Mouse (Mus musculus) C2C12 (cell line): ENCODE measurements around the gene Haus4. TPM values are rescaled to one million over a fixed set of nuclear protein-coding genes. Genes with fewer than 3 reads are reported as not detected.

Source experiments
- H3K27me3 ChIP-seq: one replicate; pipeline ENCODE4 v1.6.1; 2011; ENCODE audit not compliant: control insufficient read depth, insufficient read depth, insufficient read length
- H3K36me3 ChIP-seq: one replicate; pipeline ENCODE4 v1.6.1; 2011; ENCODE audit not compliant: control insufficient read depth, insufficient read depth
- H3K4me3 ChIP-seq: one replicate; pipeline ENCODE4 v1.5.1; 2011; ENCODE audit warnings: mild to moderate bottlenecking, control low read depth; ENCODE audit not compliant: poor library complexity, insufficient read depth, severe bottlenecking
- H3K79me2 ChIP-seq: one replicate; pipeline ENCODE4 v1.6.1; 2011; ENCODE audit not compliant: control insufficient read depth, insufficient read depth
- H3K79me3 ChIP-seq: one replicate; pipeline ENCODE4 v1.6.1; 2011; ENCODE audit warnings: low read depth, control low read depth
- H3ac ChIP-seq: one replicate; pipeline ENCODE3; 2011; ENCODE audit warnings: low read depth; ENCODE audit not compliant: control insufficient read depth, insufficient read length
- CEBPB ChIP-seq: IDR thresholded peaks from one replicate; pipeline ENCODE4 v1.6.1; 2011; ENCODE audit warnings: low read depth, mild to moderate bottlenecking, control low read depth, moderate library complexity
- CTCF ChIP-seq: IDR thresholded peaks from one replicate; pipeline ENCODE4 v1.5.1; 2011; ENCODE audit not compliant: control insufficient read depth, insufficient read depth, insufficient read length
- FOSL1 ChIP-seq: IDR thresholded peaks from one replicate; pipeline ENCODE4 v1.8.0; 2011; ENCODE audit warnings: mild to moderate bottlenecking, low read length; ENCODE audit not compliant: poor library complexity, insufficient read depth, severe bottlenecking
- MAX ChIP-seq: IDR thresholded peaks from one replicate; pipeline ENCODE4 v1.6.1; 2011; ENCODE audit warnings: mild to moderate bottlenecking, control low read depth
- MYOD1 ChIP-seq: IDR thresholded peaks from one replicate; pipeline ENCODE4 v1.6.1; 2011; ENCODE audit warnings: low read depth; ENCODE audit not compliant: control insufficient read depth, insufficient read length
- MYOG ChIP-seq: IDR thresholded peaks from one replicate; pipeline ENCODE4 v1.6.1; 2011; ENCODE audit not compliant: control insufficient read depth, insufficient read length; ENCODE audit errors: extremely low read depth
- USF1 ChIP-seq: IDR thresholded peaks from one replicate; pipeline ENCODE4 v1.6.1; 2011; ENCODE audit warnings: low read depth, mild to moderate bottlenecking, control low read depth, moderate library complexity
- polyA plus RNA-seq: library from polyadenylated mRNA; unstranded; fragments of >200 nt; fragmentation: generic; extraction: Trizol; gene quantifications from one replicate; pipeline ENCODE4 v1.2.1, GENCODE M21; 2012; ENCODE audit warnings: missing spikeins

Haus4 gene
- polyA plus RNA-seq, 1 experiment: 30.0 TPM

DNA sequence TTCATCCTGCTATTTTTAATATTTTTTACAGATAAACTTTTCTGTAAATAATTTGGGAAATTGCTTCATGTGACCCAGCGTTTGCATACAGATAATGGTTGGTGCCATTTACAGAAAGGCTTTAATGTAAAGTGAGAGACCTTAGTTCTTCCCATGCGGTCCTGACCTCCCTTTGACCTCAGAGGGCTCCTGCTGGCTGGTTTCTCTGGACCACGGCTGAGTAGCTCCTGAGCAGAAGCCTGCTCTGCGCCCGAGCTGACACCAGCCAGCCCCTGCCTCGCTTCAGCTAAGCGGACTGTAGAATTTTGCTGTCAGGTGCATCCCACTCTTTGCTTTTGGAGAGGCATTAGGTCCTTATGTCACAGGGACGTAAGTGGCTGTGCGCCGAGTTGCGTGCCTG lies 13.6 kb downstream of the Haus4 start:
- Histone ChIP-seq H3K4me3 (no peak overlapping the region), H3K36me3 (no peaks in the 10 kb centered on the region), H3ac (no peak overlapping the region), H3K79me3 (no peaks in the 10 kb centered on the region), H3K27me3 (no peaks in the 10 kb centered on the region), H3K79me2 (no peaks in the 10 kb centered on the region)
- no peak for TF ChIP-seq CTCF
- TF ChIP-seq USF1: no peak
- no peak for TF ChIP-seq CEBPB
- TF ChIP-seq FOSL1: no peak
- TF ChIP-seq MYOD1: no peak
- no peak for TF ChIP-seq MAX
- TF ChIP-seq MYOG: no peak

DNA sequence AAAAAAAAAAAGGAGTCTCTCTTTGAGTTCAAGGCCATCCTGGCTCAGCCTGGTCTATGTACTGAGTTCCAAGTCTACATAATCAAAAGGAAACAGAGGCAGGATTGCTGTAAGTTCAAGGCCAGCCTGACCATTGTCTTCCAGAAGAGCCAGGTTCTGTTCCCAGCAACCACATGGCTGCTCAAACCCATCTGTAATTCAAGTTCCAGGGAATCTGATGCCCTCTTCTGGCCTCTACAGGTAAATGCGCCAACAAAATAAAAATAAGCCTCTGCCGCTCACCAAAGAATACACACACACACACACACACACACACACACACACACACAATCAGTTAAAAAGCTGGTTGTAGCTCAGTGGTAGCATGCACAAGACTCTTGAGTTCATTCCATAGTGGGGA lies 15.8 kb downstream of the Haus4 start:
- H3ac ChIP-seq: no peak overlapping the region
- no peaks in the 10 kb centered on the region for H3K79me2 ChIP-seq
- no peaks in the 10 kb centered on the region for H3K36me3 ChIP-seq
- H3K4me3 ChIP-seq: no peak overlapping the region
- no peaks in the 10 kb centered on the region for H3K79me3 ChIP-seq
- TF ChIP-seq CTCF (no peak), MYOG (no peak), FOSL1 (no peak), USF1 (no peak), MAX (no peak)
- H3K27me3 ChIP-seq: no peaks in the 10 kb centered on the region

DNA sequence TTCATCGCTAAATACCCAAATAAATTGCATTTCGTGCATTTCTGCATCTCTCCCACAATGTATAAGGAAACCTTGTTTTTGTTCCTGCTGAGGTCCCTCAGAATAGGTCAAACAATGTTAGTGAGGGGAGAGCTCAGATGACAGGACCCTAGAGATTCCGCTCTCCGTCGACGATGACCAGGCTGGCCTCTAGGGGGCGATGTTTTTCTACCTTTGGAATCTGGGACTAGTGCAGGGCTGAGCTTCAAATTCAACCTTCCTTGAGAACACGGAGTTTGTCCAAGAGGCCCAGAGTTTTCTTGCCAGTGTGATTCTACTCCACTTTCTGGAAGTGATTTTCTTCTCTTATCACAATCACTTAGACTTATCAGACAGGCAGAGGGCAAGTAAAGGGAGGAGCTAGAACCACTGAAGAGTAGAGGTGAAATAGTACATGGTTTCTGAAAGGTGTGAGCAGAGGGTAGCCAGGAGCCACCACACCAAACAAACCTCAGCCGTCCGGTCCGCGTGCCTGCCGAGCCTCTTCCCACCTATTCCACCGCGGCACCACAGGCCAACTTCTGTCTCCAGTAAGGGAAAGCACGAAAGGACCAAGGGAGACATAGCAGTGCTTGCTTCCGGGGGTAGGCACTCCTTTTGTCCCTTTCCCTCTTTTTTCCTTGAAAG lies 25.8 kb downstream of the Haus4 start:
- Histone ChIP-seq H3ac (peak overlapping the region; percentile 30), H3K36me3 (no peaks in the 10 kb centered on the region), H3K4me3 (no peak overlapping the region), H3K27me3 (no peaks in the 10 kb centered on the region), H3K79me3 (no peaks in the 10 kb centered on the region), H3K79me2 (no peaks in the 10 kb centered on the region)
- no peak for TF ChIP-seq MYOD1
- TF ChIP-seq CTCF: peak; percentile 72

DNA sequence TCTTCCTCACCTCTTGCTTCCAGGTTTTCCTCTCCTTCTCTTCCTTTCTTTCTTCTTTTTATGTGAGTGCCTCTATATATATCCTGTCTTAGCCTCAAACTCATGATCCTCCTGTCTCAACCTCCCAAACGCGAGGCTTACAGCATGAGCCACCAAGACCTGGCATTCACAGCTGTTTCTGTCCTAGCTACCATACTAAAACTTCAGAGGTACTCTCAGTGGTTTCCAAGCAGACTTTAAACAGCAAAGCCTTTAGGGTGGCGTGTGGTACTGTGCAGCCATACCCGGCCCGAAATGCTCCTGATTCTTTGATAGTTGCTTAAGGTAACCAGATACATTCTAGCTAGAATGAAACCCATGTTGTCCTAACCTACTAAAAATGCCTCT lies 26.4 kb downstream of the Haus4 start:
- H3K79me2 ChIP-seq: no peaks in the 10 kb centered on the region
- no peaks in the 10 kb centered on the region for H3K27me3 ChIP-seq
- H3K4me3 ChIP-seq: no peak overlapping the region
- TF ChIP-seq FOSL1 (no peak), MYOD1 (no peak), MAX (no peak), CTCF (no peak), MYOG (no peak), USF1 (no peak), CEBPB (no peak)
- H3K36me3 ChIP-seq: no peaks in the 10 kb centered on the region
- H3ac ChIP-seq: no peak overlapping the region
- H3K79me3 ChIP-seq: no peaks in the 10 kb centered on the region

DNA sequence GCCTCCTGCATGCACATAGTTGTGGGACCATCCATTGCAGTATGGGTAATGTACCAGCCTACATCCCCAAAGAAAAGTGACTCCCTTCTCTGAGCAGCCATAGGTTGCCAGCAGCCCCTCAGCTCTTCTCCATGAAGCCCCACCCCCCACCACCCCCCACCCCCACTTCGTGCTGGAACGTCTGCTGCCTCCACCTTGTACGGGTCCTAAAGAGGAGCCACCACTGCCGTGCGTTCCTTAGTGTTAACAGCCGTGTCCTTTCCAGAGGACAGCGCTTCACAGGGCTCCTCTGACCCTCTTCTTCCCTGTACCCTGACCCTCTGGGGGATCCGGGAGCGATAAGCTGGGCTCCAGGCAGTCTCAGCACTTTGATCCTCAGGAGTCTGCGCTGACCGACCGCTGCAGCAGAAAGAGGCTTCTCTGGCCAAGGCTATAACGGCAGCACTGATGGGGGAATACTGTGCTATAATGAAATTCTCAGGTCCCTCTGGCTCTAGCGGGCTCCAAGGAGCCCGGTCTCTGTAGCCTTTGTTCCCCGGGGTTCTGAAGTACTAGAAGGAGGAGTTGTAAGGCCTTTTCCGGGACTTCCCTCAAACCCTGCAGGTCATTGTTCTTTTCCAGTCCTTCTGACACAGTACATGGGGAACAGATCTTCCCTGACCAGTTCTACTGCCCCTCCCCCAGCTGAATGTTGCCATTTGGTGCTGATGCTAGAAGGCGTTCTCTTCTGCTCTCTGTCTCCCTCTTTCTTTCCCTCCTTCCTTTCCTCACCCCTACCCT lies 27.0 kb downstream of the Haus4 start:
- Histone ChIP-seq H3K4me3 (no peak overlapping the region), H3K27me3 (no peaks in the 10 kb centered on the region), H3ac (no peak overlapping the region), H3K36me3 (no peaks in the 10 kb centered on the region), H3K79me3 (no peaks in the 10 kb centered on the region), H3K79me2 (no peaks in the 10 kb centered on the region)
- TF ChIP-seq MYOG (no peak), MYOD1 (no peak), CEBPB (no peak), USF1 (no peak), FOSL1 (no peak), MAX (no peak), CTCF (no peak)

DNA sequence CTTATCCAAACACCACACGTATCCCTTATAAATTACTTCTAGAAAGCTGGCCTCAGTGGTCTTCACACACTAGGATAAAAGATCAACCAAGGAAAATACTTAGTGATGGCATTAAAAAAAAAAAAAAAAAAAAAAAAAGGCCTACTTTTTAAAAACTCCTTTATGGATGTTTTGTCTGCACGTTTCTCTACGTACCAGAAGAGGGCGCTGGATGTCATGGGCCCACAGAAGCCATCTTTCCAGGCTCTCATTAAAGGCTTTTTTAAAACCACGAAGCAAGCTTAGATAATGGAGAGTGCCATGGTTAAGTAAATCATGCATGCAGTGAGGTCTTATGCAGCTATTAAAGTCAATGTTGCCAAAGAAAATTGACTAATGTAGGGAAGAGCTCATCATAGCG lies 30.8 kb downstream of the Haus4 start:
- TF ChIP-seq MAX (no peak), MYOD1 (no peak), USF1 (no peak), CTCF (no peak), CEBPB (no peak), MYOG (no peak), FOSL1 (no peak)
- Histone ChIP-seq H3ac (no peak overlapping the region), H3K79me3 (no peaks in the 10 kb centered on the region), H3K79me2 (no peaks in the 10 kb centered on the region), H3K4me3 (no peak overlapping the region), H3K36me3 (no peaks in the 10 kb centered on the region), H3K27me3 (no peaks in the 10 kb centered on the region)
